Mouse (Mus musculus) activated CD4-positive, CD25-positive, alpha-beta regulatory T cell, adult 4 months (primary cell): ENCODE results near the gene Gm20388. TPM values are rescaled to one million over a fixed set of nuclear protein-coding genes. Genes with fewer than 3 reads are reported as not detected.

ENCODE experiments used
- ATAC-seq: one replicate; pipeline ENCODE4 v1.8.0; 2017
- polyA plus RNA-seq, 2 experiments: library from polyadenylated mRNA; unstranded; fragments of 100-300 nt; shearing (Covaris generic); gene quantifications; one replicate each; pipeline ENCODE4 v1.2.1; 2017

Gm20388 gene
- polyA plus RNA-seq, 2 experiments from 2014 or later = 9.9 to 12.3 TPM

DNA sequence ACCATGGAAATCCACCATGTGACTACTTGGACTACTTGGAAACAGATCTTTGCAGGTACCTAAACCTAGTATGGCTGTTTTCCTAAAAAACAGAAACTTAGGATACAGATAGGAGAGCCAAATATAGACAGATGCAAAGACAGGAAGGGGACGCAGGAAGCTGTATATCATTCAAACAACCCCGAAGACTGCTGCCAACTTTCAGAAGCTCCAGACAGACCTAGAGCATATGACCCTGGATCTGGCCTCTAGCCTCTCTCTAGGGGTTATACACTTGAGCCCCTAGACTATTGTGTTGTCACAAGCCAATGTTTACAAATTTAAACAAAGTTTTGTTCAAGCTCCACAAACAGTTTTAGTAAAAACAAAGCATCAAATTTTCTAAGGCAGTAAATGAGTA lies 3050.8 kb downstream of the Gm20388 start:
- no peak for ATAC-seq

GRCm38 (mm10) chr8:122962046-122962445 lies 3051.4 kb downstream of the Gm20388 start:
- peak; percentile 16 for ATAC-seq

DNA sequence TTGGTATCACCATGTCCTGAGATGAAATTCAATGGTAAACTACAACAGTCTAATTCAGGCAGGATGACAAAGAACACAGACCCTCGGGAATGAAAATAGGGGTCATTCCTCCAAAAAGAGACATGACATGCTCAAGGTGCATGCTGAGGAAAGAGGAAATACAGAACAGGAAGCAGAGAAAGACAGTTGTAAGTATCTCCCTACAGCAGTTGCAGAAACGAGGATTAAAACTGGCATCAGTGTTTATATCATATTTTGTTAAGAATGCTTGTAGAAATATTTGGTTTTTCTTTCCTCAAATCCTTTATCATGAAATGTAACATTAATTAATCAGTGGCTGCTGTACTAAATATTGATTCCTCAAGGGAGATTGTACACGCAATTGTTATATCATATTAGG lies 3056.0 kb downstream of the Gm20388 start:
- no peak for ATAC-seq

DNA sequence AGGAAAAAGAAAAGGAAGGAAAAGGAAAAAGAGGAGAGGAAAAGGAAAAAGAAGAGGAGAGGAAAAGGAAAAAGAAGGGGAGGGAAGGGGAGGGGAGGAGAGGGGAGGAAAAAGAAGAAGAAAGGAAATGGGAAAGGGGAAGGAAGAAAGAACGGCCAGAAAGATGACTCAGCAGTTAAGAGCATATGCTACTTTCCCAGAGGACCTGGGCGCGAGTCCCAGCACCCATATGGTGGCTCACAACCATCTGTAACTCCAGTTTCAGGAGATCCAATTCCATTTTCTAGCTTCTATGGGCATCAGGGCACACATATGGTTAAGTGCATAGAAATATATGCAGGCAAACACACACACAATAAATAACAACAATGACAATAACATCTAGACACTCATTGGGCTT lies 3057.5 kb downstream of the Gm20388 start:
- no peak for ATAC-seq

DNA sequence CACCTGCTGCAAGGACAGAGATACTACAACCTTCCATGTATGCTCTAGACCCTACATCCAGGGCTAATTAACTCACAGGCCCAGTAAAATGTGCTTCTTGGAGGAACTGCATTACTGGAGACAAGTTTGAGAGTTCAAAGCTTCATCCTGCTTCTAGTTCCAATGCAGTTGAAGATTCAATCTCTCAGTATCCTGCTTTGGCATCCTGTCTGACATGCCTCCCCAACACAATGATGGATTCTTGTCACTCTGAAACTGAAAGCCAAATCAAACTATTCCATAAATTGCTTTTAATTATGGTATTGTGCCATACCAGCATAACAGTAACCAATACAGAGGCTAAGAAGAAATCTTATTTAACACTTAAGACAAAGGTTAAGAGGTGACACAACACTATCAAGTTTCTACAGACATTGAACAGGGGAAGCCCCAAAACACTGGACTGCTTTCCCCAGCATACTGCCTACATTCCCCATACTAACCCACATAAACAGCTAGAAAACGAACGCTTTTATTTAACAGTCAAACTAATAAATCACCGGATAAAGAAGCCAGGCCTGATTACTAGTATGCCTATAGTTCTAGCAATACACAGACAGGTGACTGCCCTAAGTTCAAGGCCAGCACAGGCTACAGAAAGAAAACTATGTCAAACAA lies 3059.5 kb downstream of the Gm20388 start:
- peak; percentile 49 for ATAC-seq

- no peak for ATAC-seq
Measured at GRCm38 (mm10) chr8:122976046-122976445, 3065.4 kb downstream of the Gm20388 start.

- no peak for ATAC-seq
Measured at GRCm38 (mm10) chr8:122979424-122979823, 3068.8 kb downstream of the Gm20388 start.

GRCm38 (mm10) chr8:122979865-122980509 lies 3069.3 kb downstream of the Gm20388 start:
- ATAC-seq = peak; percentile 32

- ATAC-seq = no peak
Measured at GRCm38 (mm10) chr8:122981646-122982045, 3071.0 kb downstream of the Gm20388 start.

DNA sequence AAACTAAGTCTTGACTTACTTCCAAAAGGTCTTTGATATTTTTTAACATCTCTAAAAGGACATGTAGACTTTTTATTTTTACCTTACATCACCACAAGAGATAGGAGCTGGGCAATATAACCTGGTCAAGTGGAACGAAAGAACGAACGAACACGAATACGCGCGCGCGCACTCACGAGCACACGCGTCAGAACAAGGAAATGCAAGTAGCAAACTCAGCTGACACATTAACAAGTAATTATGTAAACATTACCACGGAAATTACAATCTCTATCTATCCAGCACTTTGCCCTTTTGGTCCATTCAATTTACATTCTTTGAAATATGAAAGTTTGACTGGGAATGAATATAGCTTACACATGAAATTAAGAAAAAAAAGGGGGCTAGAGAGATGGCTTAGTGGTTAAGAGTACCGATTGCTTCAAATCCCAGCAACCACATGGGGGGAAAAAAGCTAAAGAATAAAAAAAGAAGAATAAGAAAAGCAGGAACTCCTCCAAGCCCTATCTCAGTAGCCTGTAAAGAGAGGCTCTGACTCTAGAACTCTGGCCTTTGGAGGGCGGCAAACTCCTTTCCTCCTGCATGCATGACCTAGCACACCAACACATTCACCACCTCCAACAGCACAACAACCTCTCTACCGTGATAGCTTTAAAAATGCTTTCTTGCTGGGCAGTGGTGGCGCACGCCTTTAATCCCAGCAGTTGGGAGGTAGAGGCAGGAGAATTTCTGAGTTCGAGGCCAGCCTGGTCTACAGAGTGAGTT lies 3072.7 kb downstream of the Gm20388 start:
- no peak for ATAC-seq

DNA sequence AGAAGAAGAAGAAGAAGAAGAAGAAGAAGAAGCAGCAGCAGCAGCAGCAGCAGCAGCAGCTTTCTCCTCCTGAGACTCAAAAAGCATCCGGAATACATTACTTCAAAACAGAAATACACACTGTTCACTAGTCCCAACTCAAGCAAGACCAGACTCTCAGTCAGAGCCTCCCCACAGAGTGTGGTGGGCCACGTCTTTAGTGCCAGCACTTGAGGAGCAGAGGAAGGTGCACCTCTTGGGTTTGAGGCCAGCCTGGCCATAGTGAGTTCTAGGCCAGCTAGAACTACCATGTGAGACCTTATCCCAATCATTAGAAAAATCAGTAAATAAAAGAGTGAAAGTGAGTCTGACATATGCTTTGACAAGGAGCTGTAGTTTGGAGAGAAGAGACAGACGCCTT lies 3073.5 kb downstream of the Gm20388 start:
- ATAC-seq = no peak

DNA sequence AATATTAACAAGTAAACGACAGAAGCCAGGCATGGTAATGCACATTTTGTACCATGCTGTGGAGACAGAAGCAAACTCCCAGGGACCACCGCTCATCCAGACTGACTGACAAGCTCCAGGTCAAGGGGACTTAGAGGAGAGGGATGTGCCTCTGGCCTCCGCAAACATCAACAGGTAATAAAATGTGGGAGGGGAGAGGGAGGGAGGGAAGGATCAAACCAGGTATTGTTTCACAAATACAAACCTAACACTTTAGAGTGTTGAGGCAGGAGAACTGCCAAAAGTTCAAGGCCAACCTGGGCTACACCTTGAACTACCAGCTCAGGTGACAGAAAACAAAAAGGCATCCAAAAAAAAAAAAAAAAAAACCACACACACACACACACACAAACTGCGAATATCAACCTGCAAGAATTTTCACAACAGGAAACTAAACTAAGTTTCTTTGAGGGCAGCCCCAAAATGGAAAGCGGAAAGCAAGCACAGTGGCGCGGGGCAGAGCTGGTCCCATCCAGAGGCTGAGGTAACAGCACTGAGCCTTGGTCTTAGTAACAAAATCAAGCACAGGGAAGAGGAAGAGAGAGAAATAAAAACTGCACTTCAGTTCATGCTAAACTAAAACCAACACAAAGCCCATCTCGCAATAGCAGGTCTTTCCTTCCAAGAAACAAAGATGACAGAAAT lies 3076.0 kb downstream of the Gm20388 start:
- peak; percentile 32 for ATAC-seq

GRCm38 (mm10) chr8:122987255-122987654 lies 3076.6 kb downstream of the Gm20388 start:
- no peak for ATAC-seq

GRCm38 (mm10) chr8:122988955-122989354 lies 3078.3 kb downstream of the Gm20388 start:
- ATAC-seq = peak; percentile 23

DNA sequence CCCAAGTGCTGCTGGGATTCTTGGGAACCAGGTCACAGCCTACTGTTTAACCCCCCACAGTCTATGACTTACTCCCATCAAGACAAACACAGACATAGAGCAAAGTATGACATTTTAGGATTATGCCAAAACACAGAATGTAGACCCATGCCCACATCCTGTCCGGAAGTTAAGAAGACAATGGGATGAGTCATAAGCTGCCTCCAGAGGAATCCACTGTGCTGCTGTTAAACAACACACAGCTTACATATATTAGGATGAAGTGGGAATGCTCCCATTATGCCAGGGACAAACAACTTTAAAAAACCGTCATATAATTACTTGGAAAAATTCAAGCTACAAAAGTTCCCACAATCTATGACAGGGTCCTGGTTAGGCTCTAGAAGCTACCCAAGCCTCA lies 3079.3 kb downstream of the Gm20388 start:
- ATAC-seq = peak; percentile 74

DNA sequence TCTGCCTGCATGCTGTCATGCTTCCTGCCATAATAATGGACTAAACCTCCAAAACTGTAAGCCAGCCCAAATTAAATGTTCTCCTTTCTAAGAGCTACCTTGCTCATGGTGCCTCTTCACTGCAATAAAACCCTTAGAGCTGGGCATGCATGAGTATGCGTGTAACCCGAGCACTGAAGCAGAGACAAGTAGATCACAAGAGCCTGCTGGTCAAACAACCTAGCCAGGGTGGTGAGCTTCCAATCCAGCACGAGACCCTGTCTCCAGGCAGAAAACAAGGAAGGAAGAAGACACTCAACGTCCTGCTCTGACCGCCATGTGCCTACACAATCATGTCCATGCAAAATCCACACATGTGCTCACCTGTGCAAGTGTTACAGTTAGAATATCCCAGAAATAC lies 3080.7 kb downstream of the Gm20388 start:
- ATAC-seq = no peak

- ATAC-seq = no peak
Measured at GRCm38 (mm10) chr8:122992296-122992695, 3081.7 kb downstream of the Gm20388 start.

DNA sequence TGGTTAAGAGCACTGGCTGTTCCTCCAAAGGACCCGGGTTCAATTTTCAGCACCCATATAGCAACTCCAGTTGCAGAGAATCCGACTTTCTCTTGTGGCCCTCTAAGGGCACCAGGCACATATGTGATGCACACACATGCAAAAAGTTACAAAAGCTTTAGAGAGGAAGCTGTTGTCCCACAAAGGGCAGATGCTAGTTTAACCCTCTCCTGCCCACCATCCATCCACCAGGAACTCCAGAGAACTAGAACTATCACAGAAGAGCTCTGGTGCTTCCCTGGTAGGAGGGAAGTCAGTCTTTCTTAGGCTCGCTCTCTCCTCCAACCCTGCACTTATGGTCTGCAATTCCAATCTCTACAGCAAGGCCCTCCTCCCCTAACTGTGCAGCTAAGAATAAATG lies 3082.4 kb downstream of the Gm20388 start:
- ATAC-seq = no peak

DNA sequence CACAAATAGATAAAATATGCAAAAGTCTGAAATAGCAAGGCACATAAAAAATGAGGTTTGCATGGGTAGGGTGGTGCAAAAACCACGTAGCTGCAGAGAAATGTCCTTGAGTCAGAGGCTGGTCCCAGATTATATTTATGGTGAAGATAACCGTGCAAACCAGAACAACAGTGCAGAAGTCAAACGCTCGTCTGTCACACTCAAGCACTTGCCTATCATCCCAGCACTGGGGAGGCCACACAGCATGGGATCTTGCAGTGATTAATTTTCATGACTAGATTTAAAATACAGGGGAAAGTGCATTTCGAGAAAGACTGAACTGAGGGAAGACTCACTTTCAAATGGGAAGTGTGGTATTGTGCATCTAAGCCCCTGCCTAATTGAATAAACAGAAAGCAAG lies 3083.1 kb downstream of the Gm20388 start:
- no peak for ATAC-seq

DNA sequence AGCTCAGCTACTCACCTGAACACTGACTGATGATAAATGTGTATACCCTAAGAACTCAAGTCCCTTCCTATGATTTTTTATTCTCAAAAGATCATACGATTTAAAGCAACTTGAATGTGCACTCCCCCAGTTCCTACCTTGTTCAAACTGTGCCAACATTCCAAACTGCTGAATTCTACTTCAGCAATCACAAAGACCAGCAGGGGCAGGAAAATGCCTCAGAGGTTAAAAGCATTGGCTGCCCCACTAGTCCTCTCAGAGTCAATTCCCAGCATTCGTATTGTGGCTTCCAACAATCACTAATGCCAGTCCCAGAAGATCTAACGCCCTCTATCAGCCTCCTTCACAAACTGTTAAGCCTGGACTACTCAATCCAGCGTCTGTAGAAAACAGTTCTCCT lies 3087.3 kb downstream of the Gm20388 start:
- no peak for ATAC-seq

GRCm38 (mm10) chr8:123000311-123000710 lies 3089.7 kb downstream of the Gm20388 start:
- ATAC-seq = peak; percentile 87

- no peak for ATAC-seq
Measured at GRCm38 (mm10) chr8:123004033-123004922, 3093.6 kb downstream of the Gm20388 start.
